16 mouse cellular contexts compared by ENCODE assay signal in genomic region chr5:65480511-65480910, GRCm38 (mm10). TPM values are rescaled to one million over a fixed set of nuclear protein-coding genes. Genes with fewer than 3 reads are reported as not detected.
DNase-seq lines count a peak whose midpoint lies in the region; ATAC-seq lines count a peak whose summit lies in the region.
"Had no signal": no experiment of that assay in that cellular context is flagged by ENCODE, and none has a peak within 500 bp of the region (broad histone marks: within the 10 kb centered on the region; RNA-seq: fewer than 3 reads in every experiment).

No protein-coding gene starts in this region.

- H3K9me3 ChIP-seq in liver, embryonic 11.5 days (ENCODE audit: control insufficient read depth, low read length), result no peaks in the 10 kb centered on the region
- H3K9me3 ChIP-seq in heart, embryonic 14.5 days (ENCODE audit: control insufficient read depth, low read length), result no peaks in the 10 kb centered on the region
- H3K9me3 ChIP-seq: kidney, embryonic 15.5 days; limb, embryonic 10.5 days had no signal

- H3K27me3 ChIP-seq in liver, embryonic 11.5 days (replicated peaks; ENCODE audit: control insufficient read depth, insufficient read depth, low read length), result no peaks in the 10 kb centered on the region
- H3K27me3 ChIP-seq in heart, embryonic 14.5 days (ENCODE audit: control insufficient read depth, insufficient read depth, low read length), result no peaks in the 10 kb centered on the region
- H3K27me3 ChIP-seq: kidney, embryonic 15.5 days had no signal

- H3K36me3 ChIP-seq in liver, embryonic 11.5 days (ENCODE audit: control insufficient read depth, insufficient read depth, low read length), result no peaks in the 10 kb centered on the region
- peaks cover 7% of the 10 kb centered on the region; the same call in 1 of the 2 replicates for H3K36me3 ChIP-seq in heart, embryonic 14.5 days (ENCODE audit: control insufficient read depth, insufficient read depth, low read length)
- H3K36me3 ChIP-seq: kidney, embryonic 15.5 days; limb, embryonic 10.5 days had no signal

- peak overlapping the region; percentile 9; the same call in 1 of the 2 replicates for H3K4me2 ChIP-seq in liver, embryonic 11.5 days
- peak overlapping the region; percentile 29; the same call in 1 of the 2 replicates for H3K4me2 ChIP-seq in heart, embryonic 14.5 days (ENCODE audit: low read length)
- H3K4me2 ChIP-seq: kidney, embryonic 15.5 days had no signal

- no peak for DNase-seq in liver, embryonic 11.5 days (ENCODE audit: low spot score)
- DNase-seq in liver, result no peak
- peak; percentile 92 for DNase-seq in MEL-GATA-1-ER (ENCODE audit: extremely low read depth, low read depth)
- no peak for DNase-seq in MN1 (ENCODE audit: low spot score)
- DNase-seq in kidney, postnatal 4 days, result no peak
- DNase-seq: adrenal gland, postnatal 14 days; lung, postnatal 36 days had no signal

- H3K4me3 ChIP-seq in liver, embryonic 11.5 days (ENCODE audit: low read depth, low read length), result no peak overlapping the region
- no peak overlapping the region for H3K4me3 ChIP-seq in heart, embryonic 14.5 days (ENCODE audit: control insufficient read depth in 1 of 2, insufficient read depth in 1 of 2, low read depth in 1 of 2, low read length in 2 of 2)
- H3K4me3 ChIP-seq: erythroblast, embryonic 14.5 days; kidney, embryonic 15.5 days; limb, embryonic 10.5 days had no signal

- peaks cover 22% of the 10 kb centered on the region for H3K4me1 ChIP-seq in liver, embryonic 11.5 days (replicated peaks; ENCODE audit: control insufficient read depth, insufficient read depth, low read length)
- H3K4me1 ChIP-seq in heart, embryonic 14.5 days (ENCODE audit: control insufficient read depth in 2 of 2, insufficient read depth in 2 of 2, low read length in 2 of 2), result peaks cover 7 to 15% of the 10 kb centered on the region in 2 experiments
- H3K4me1 ChIP-seq: kidney, embryonic 15.5 days; limb, embryonic 10.5 days had no signal

- peak overlapping the region; percentile 32; the same call in 1 of the 2 replicates for H3K27ac ChIP-seq in liver, embryonic 11.5 days (ENCODE audit: low read depth, low read length)
- H3K27ac ChIP-seq in heart, embryonic 14.5 days (replicated peaks in 1 of 2; ENCODE audit: control insufficient read depth in 1 of 2, insufficient read depth in 1 of 2, low read depth in 2 of 2, low read length in 2 of 2), result peak overlapping the region; percentile 85 to 88
- H3K27ac ChIP-seq: hindbrain, postnatal 0 days; kidney, embryonic 15.5 days; limb, embryonic 10.5 days had no signal

- H3K9ac ChIP-seq in liver, embryonic 11.5 days (ENCODE audit: low read depth, low read length), result no peak overlapping the region
- H3K9ac ChIP-seq in heart, embryonic 14.5 days (ENCODE audit: low read length), result peak overlapping the region; percentile 34
- H3K9ac ChIP-seq: kidney, embryonic 15.5 days had no signal

- peak; percentile 46 for ATAC-seq in liver, embryonic 11.5 days (replicated peaks; ENCODE audit: low FRiP score)
- ATAC-seq in heart, embryonic 14.5 days (ENCODE audit: insufficient number of reproducible peaks, insufficient read depth, low FRiP score, low read depth), result no peak
- ATAC-seq in megakaryocyte-erythroid progenitor cell, adult 5-6 weeks (replicated peaks; ENCODE audit: low FRiP score, low TSS enrichment, poor library complexity, severe bottlenecking), result peak; percentile 72
- ATAC-seq: hindbrain, postnatal 0 days had no signal

- WGBS in liver, embryonic 11.5 days, result 35% methylated on average over 4 of the region's 4 CpGs
- WGBS in heart, embryonic 14.5 days, result 3% methylated on average over 4 of the region's 4 CpGs

RNA-seq across cellular contexts. Expression of gene Gm43552, which starts 12.1 kb away (rescaled TPM):
- not detected in 2 replicates for polyA plus RNA-seq in liver, embryonic 11.5 days (2014; fragmentation: Nextera tagmentation; extraction: Ambion mirVana)
- not detected in 2 replicates for polyA plus RNA-seq in heart, embryonic 14.5 days (2014; fragmentation: Nextera tagmentation; extraction: Ambion mirVana)
- total RNA-seq in megakaryocyte-erythroid progenitor cell, adult 5-6 weeks (2014; fragmentation: Nextera tagmentation), result not detected in 2 replicates
- total RNA-seq in megakaryocyte-erythroid progenitor cell, adult 5-6 weeks (2017), result not detected in 2 replicates
- total RNA-seq: adrenal gland, postnatal 14 days; hindbrain, postnatal 0 days; layer of hippocampus, postnatal 10 days; neutrophil, adult 5-6 weeks had no signal
- polyA plus RNA-seq: erythroblast, embryonic 14.5 days; hindbrain, postnatal 0 days; kidney, embryonic 15.5 days; limb, embryonic 10.5 days; testis, adult 2 months had no signal

RNA-seq across cellular contexts. Expression of gene Ugdh, which starts 44.8 kb away (rescaled TPM):
- 48.2 and 49.3 TPM in 2 replicates for polyA plus RNA-seq in liver, embryonic 11.5 days (2014; fragmentation: Nextera tagmentation; extraction: Ambion mirVana)
- polyA plus RNA-seq in heart, embryonic 14.5 days (2014; fragmentation: Nextera tagmentation; extraction: Ambion mirVana), result 48.7 and 59.8 TPM in 2 replicates
- 12.1 and 14.1 TPM in 2 replicates for total RNA-seq in megakaryocyte-erythroid progenitor cell, adult 5-6 weeks (2014; fragmentation: Nextera tagmentation)
- total RNA-seq in megakaryocyte-erythroid progenitor cell, adult 5-6 weeks (2017), result 19.4 and 51.7 TPM in 2 replicates

RNA-seq across cellular contexts. Expression of gene Smim14, which starts 56.5 kb away (rescaled TPM):
- polyA plus RNA-seq in liver, embryonic 11.5 days (2014; fragmentation: Nextera tagmentation; extraction: Ambion mirVana), result 56.5 and 68.9 TPM in 2 replicates
- polyA plus RNA-seq in heart, embryonic 14.5 days (2014; fragmentation: Nextera tagmentation; extraction: Ambion mirVana), result 133 and 144 TPM in 2 replicates
- total RNA-seq in megakaryocyte-erythroid progenitor cell, adult 5-6 weeks (2014; fragmentation: Nextera tagmentation), result 23.2 and 24.9 TPM in 2 replicates
- total RNA-seq in megakaryocyte-erythroid progenitor cell, adult 5-6 weeks (2017), result 26.1 and 26.9 TPM in 2 replicates

RNA-seq across cellular contexts. Expression of gene Ube2k, which starts 56.5 kb away (rescaled TPM):
- polyA plus RNA-seq in liver, embryonic 11.5 days (2014; fragmentation: Nextera tagmentation; extraction: Ambion mirVana), result 126 and 131 TPM in 2 replicates
- 101 and 107 TPM in 2 replicates for polyA plus RNA-seq in heart, embryonic 14.5 days (2014; fragmentation: Nextera tagmentation; extraction: Ambion mirVana)
- 109 and 117 TPM in 2 replicates for total RNA-seq in megakaryocyte-erythroid progenitor cell, adult 5-6 weeks (2014; fragmentation: Nextera tagmentation)
- total RNA-seq in megakaryocyte-erythroid progenitor cell, adult 5-6 weeks (2017), result 53.3 and 60.8 TPM in 2 replicates
